Mouse (Mus musculus): ENCODE measurements at regions not wholly inside any gene's neighbourhood (a gene's known extent, or its start where the extent isn't known, plus 50 kb on each side); places are given as distances from the start of the nearest gene placed in this dataset.

GRCm38 (mm10) chr10:70814354-70815131, 158.8 kb upstream of the Phyhipl start:
- Histone ChIP-seq H3K9ac (no peak overlapping the region), H3K4me3 (ENCODE audit: low read depth, low read length) (no peak overlapping the region), H3K9me3 (ENCODE audit: low read depth, low read length) (no peaks in the 10 kb centered on the region), H3K36me3 (ENCODE audit: insufficient read depth) (no peaks in the 10 kb centered on the region), H3K27me3 (ENCODE audit: insufficient read depth, low read length) (no peaks in the 10 kb centered on the region), H3K4me1 (ENCODE audit: insufficient read depth) (no peaks in the 10 kb centered on the region), H3K4me2 (no peak overlapping the region), H3K27ac (ENCODE audit: low read depth) (no peak overlapping the region)
- peak; percentile 62 for TF ChIP-seq CTCF (IDR thresholded peaks at IDR 0.05; ENCODE audit: low read depth)
- ATAC-seq (ENCODE audit: insufficient read depth) (no peak), DNase-seq (peak; percentile 75)
- WGBS = 63% methylated on average over 15 of the region's 15 CpGs

GRCm38 (mm10) chr10:70809411-70809810, 153.6 kb upstream of the Phyhipl start:
- no peaks in the 10 kb centered on the region for H3K36me3 ChIP-seq (ENCODE audit: insufficient read depth)
- H3K4me2 ChIP-seq = no peak overlapping the region
- 68% methylated on average over 3 of the region's 3 CpGs for WGBS
- no peaks in the 10 kb centered on the region for H3K4me1 ChIP-seq (ENCODE audit: insufficient read depth)
- H3K27me3 ChIP-seq (ENCODE audit: insufficient read depth, low read length) = no peaks in the 10 kb centered on the region
- H3K9ac ChIP-seq = no peak overlapping the region
- H3K27ac ChIP-seq (ENCODE audit: low read depth) = no peak overlapping the region
- DNase-seq (no peak), ATAC-seq (ENCODE audit: insufficient read depth) (no peak)
- no peaks in the 10 kb centered on the region for H3K9me3 ChIP-seq (ENCODE audit: low read depth, low read length)
- no peak for TF ChIP-seq CTCF (IDR thresholded peaks at IDR 0.05; ENCODE audit: low read depth)
- H3K4me3 ChIP-seq (ENCODE audit: low read depth, low read length) = no peak overlapping the region

- H3K27ac ChIP-seq (ENCODE audit: low read depth) = no peak overlapping the region
- H3K9me3 ChIP-seq (ENCODE audit: low read depth, low read length) = no peaks in the 10 kb centered on the region
- TF ChIP-seq CTCF (IDR thresholded peaks at IDR 0.05; ENCODE audit: low read depth) = no peak
- no peak overlapping the region for H3K9ac ChIP-seq
- H3K27me3 ChIP-seq (ENCODE audit: insufficient read depth, low read length) = no peaks in the 10 kb centered on the region
- H3K4me3 ChIP-seq (ENCODE audit: low read depth, low read length) = no peak overlapping the region
- ATAC-seq (ENCODE audit: insufficient read depth) = no peak
- no peak overlapping the region for H3K4me2 ChIP-seq
- H3K36me3 ChIP-seq (ENCODE audit: insufficient read depth) = no peaks in the 10 kb centered on the region
- WGBS = 43% methylated on average over 9 of the region's 9 CpGs
- H3K4me1 ChIP-seq (ENCODE audit: insufficient read depth) = no peaks in the 10 kb centered on the region
- DNase-seq = no peak
Measured at GRCm38 (mm10) chr10:70806786-70807385, 151.1 kb upstream of the Phyhipl start.

GRCm38 (mm10) chr10:70800736-70801306, 145.1 kb upstream of the Phyhipl start:
- Histone ChIP-seq H3K27ac (ENCODE audit: low read depth) (no peak overlapping the region), H3K4me2 (no peak overlapping the region), H3K4me3 (ENCODE audit: low read depth, low read length) (no peak overlapping the region), H3K9ac (no peak overlapping the region), H3K36me3 (ENCODE audit: insufficient read depth) (no peaks in the 10 kb centered on the region), H3K4me1 (ENCODE audit: insufficient read depth) (no peaks in the 10 kb centered on the region), H3K9me3 (ENCODE audit: low read depth, low read length) (no peaks in the 10 kb centered on the region), H3K27me3 (ENCODE audit: insufficient read depth, low read length) (no peaks in the 10 kb centered on the region)
- ATAC-seq (ENCODE audit: insufficient read depth) (no peak; the same call in 1 of the 2 replicates), DNase-seq (peak; percentile 8)
- no peak for TF ChIP-seq CTCF (IDR thresholded peaks at IDR 0.05; ENCODE audit: low read depth)
- 42% methylated on average over 11 of the region's 11 CpGs for WGBS

- Histone ChIP-seq H3K27ac (ENCODE audit: low read depth) (no peak overlapping the region), H3K9me3 (ENCODE audit: low read depth, low read length) (no peaks in the 10 kb centered on the region), H3K27me3 (ENCODE audit: insufficient read depth, low read length) (no peaks in the 10 kb centered on the region), H3K4me2 (no peak overlapping the region), H3K4me3 (ENCODE audit: low read depth, low read length) (no peak overlapping the region), H3K4me1 (ENCODE audit: insufficient read depth) (no peaks in the 10 kb centered on the region), H3K36me3 (ENCODE audit: insufficient read depth) (no peaks in the 10 kb centered on the region), H3K9ac (no peak overlapping the region)
- DNase-seq (no peak), ATAC-seq (ENCODE audit: insufficient read depth) (no peak)
- whole genome bisulfite sequencing = 81% methylated on average over 5 of the region's 5 CpGs
- TF ChIP-seq CTCF (IDR thresholded peaks at IDR 0.05; ENCODE audit: low read depth) = no peak
Measured at GRCm38 (mm10) chr10:70799906-70800305, 144.1 kb upstream of the Phyhipl start.

GRCm38 (mm10) chr10:70799191-70799742, 143.5 kb upstream of the Phyhipl start:
- ATAC-seq (ENCODE audit: insufficient read depth) (no peak), DNase-seq (no peak)
- H3K27me3 ChIP-seq (ENCODE audit: insufficient read depth, low read length) = no peaks in the 10 kb centered on the region
- H3K4me2 ChIP-seq = no peak overlapping the region
- WGBS = 77% methylated on average over 11 of the region's 11 CpGs
- no peak overlapping the region for H3K27ac ChIP-seq (ENCODE audit: low read depth)
- no peak overlapping the region for H3K9ac ChIP-seq
- H3K9me3 ChIP-seq (ENCODE audit: low read depth, low read length) = no peaks in the 10 kb centered on the region
- no peak for TF ChIP-seq CTCF (IDR thresholded peaks at IDR 0.05; ENCODE audit: low read depth)
- H3K36me3 ChIP-seq (ENCODE audit: insufficient read depth) = no peaks in the 10 kb centered on the region
- no peaks in the 10 kb centered on the region for H3K4me1 ChIP-seq (ENCODE audit: insufficient read depth)
- no peak overlapping the region for H3K4me3 ChIP-seq (ENCODE audit: low read depth, low read length)

- TF ChIP-seq CTCF (IDR thresholded peaks at IDR 0.05; ENCODE audit: low read depth) = no peak
- DNase-seq = no peak
- 58% methylated on average over 7 of the region's 7 CpGs for WGBS
- ATAC-seq (ENCODE audit: insufficient read depth) = no peak
- Histone ChIP-seq H3K9ac (no peak overlapping the region), H3K4me2 (no peak overlapping the region), H3K27me3 (ENCODE audit: insufficient read depth, low read length) (no peaks in the 10 kb centered on the region), H3K4me1 (ENCODE audit: insufficient read depth) (no peaks in the 10 kb centered on the region), H3K36me3 (ENCODE audit: insufficient read depth) (no peaks in the 10 kb centered on the region), H3K4me3 (ENCODE audit: low read depth, low read length) (no peak overlapping the region), H3K27ac (ENCODE audit: low read depth) (no peak overlapping the region), H3K9me3 (ENCODE audit: low read depth, low read length) (no peaks in the 10 kb centered on the region)
Measured at GRCm38 (mm10) chr10:70788814-70789452, 133.2 kb upstream of the Phyhipl start.
